Mouse (Mus musculus): ENCODE results near the gene Myo10. TPM values are rescaled to one million over a fixed set of nuclear protein-coding genes. Genes with fewer than 3 reads are reported as not detected.

Gene Myo10
- total RNA-seq (2014; rRNA removed) (29.2 and 29.6 TPM in 2 replicates), polyA plus RNA-seq (2015; fragmentation: Nextera tagmentation; extraction: Ambion mirVana) (30.0 and 34.4 TPM in 2 replicates)

- no peaks in the 10 kb centered on the region for H3K4me1 ChIP-seq (ENCODE audit: insufficient read depth, low read length)
- no peaks in the 10 kb centered on the region for H3K27me3 ChIP-seq (ENCODE audit: insufficient read depth, low read length)
- no peaks in the 10 kb centered on the region for H3K36me3 ChIP-seq (ENCODE audit: insufficient read depth, low read length)
- no peaks in the 10 kb centered on the region for H3K9me3 ChIP-seq (ENCODE audit: low read length)
- ATAC-seq (peak; percentile 96), DNase-seq (ENCODE audit: low spot score) (peak; percentile 97)
- peak within 1 kb of the TSS; percentile 55 for H3K27ac ChIP-seq
- peak within 1 kb of the TSS; percentile 57 for H3K9ac ChIP-seq (replicated peaks; ENCODE audit: low read length)
- H3K4me3 ChIP-seq (ENCODE audit: low read length): peak within 1 kb of the TSS; percentile 74
- H3K4me2 ChIP-seq (ENCODE audit: low read depth, low read length): peak within 1 kb of the TSS; percentile 86
- WGBS: under 1% methylated on average over 52 of the region's 53 CpGs
- TF ChIP-seq CTCF (IDR thresholded peaks at IDR 0.05; ENCODE audit: low read depth): no peak
Observed at GRCm38 (mm10) chr15:25622200-25622866, at the start of gene Myo10. Gene Myo10, plus strand, starts transcription at chr15:25622525.

GRCm38 (mm10) chr15:25573113-25573512 is 49.2 kb upstream of the Myo10 start:
- no peak for TF ChIP-seq CTCF (IDR thresholded peaks at IDR 0.05; ENCODE audit: low read depth)
- H3K9ac ChIP-seq (replicated peaks; ENCODE audit: low read length): no peak overlapping the region
- whole genome bisulfite sequencing: 76% methylated on average over 3 of the region's 3 CpGs
- no peaks in the 10 kb centered on the region for H3K27me3 ChIP-seq (ENCODE audit: insufficient read depth, low read length)
- H3K36me3 ChIP-seq (ENCODE audit: insufficient read depth, low read length): no peaks in the 10 kb centered on the region
- H3K4me3 ChIP-seq (ENCODE audit: low read length): no peak overlapping the region
- no peak for ATAC-seq
- no peak for DNase-seq (ENCODE audit: low spot score)
- H3K9me3 ChIP-seq (ENCODE audit: low read length): no peaks in the 10 kb centered on the region
- no peaks in the 10 kb centered on the region for H3K4me1 ChIP-seq (ENCODE audit: insufficient read depth, low read length)
- no peak overlapping the region for H3K27ac ChIP-seq
- H3K4me2 ChIP-seq (ENCODE audit: low read depth, low read length): no peak overlapping the region

GRCm38 (mm10) chr15:25573876-25574601 is 48.3 kb upstream of the Myo10 start:
- WGBS: 83% methylated on average over 7 of the region's 7 CpGs
- ATAC-seq: no peak
- TF ChIP-seq CTCF (IDR thresholded peaks at IDR 0.05; ENCODE audit: low read depth): no peak

GRCm38 (mm10) chr15:25577327-25578051 is 44.8 kb upstream of the Myo10 start:
- no peak for TF ChIP-seq CTCF (IDR thresholded peaks at IDR 0.05; ENCODE audit: low read depth)
- Histone ChIP-seq H3K4me2 (ENCODE audit: low read depth, low read length) (no peak overlapping the region), H3K9me3 (ENCODE audit: low read length) (no peaks in the 10 kb centered on the region), H3K36me3 (ENCODE audit: insufficient read depth, low read length) (no peaks in the 10 kb centered on the region), H3K4me1 (ENCODE audit: insufficient read depth, low read length) (no peaks in the 10 kb centered on the region), H3K27ac (no peak overlapping the region), H3K9ac (replicated peaks; ENCODE audit: low read length) (no peak overlapping the region), H3K27me3 (ENCODE audit: insufficient read depth, low read length) (no peaks in the 10 kb centered on the region), H3K4me3 (ENCODE audit: low read length) (no peak overlapping the region)
- 88% methylated on average over 8 of the region's 8 CpGs for WGBS
- no peak for ATAC-seq
- DNase-seq (ENCODE audit: low spot score): no peak

More at GRCm38 (mm10) chr15:25573876-25574601, 48.3 kb upstream of the Myo10 start:
- Histone ChIP-seq H3K9me3 (ENCODE audit: low read length) (no peaks in the 10 kb centered on the region), H3K27me3 (ENCODE audit: insufficient read depth, low read length) (no peaks in the 10 kb centered on the region), H3K4me2 (ENCODE audit: low read depth, low read length) (no peak overlapping the region), H3K4me3 (ENCODE audit: low read length) (no peak overlapping the region), H3K4me1 (ENCODE audit: insufficient read depth, low read length) (no peaks in the 10 kb centered on the region), H3K36me3 (ENCODE audit: insufficient read depth, low read length) (no peaks in the 10 kb centered on the region), H3K9ac (replicated peaks; ENCODE audit: low read length) (no peak overlapping the region), H3K27ac (no peak overlapping the region)
- DNase-seq (ENCODE audit: low spot score): no peak

- no peak overlapping the region for H3K4me3 ChIP-seq (ENCODE audit: low read length)
- no peak overlapping the region for H3K4me2 ChIP-seq (ENCODE audit: low read depth, low read length)
- H3K4me1 ChIP-seq (ENCODE audit: insufficient read depth, low read length): no peaks in the 10 kb centered on the region
- DNase-seq (ENCODE audit: low spot score): no peak
- no peak for ATAC-seq
- H3K9me3 ChIP-seq (ENCODE audit: low read length): no peaks in the 10 kb centered on the region
- 82% methylated on average over 4 of the region's 4 CpGs for WGBS
- no peaks in the 10 kb centered on the region for H3K36me3 ChIP-seq (ENCODE audit: insufficient read depth, low read length)
- H3K27me3 ChIP-seq (ENCODE audit: insufficient read depth, low read length): no peaks in the 10 kb centered on the region
- TF ChIP-seq CTCF (IDR thresholded peaks at IDR 0.05; ENCODE audit: low read depth): no peak
- H3K27ac ChIP-seq: no peak overlapping the region
- no peak overlapping the region for H3K9ac ChIP-seq (replicated peaks; ENCODE audit: low read length)
Observed at GRCm38 (mm10) chr15:25578369-25578768, 44.0 kb upstream of the Myo10 start.

GRCm38 (mm10) chr15:25580731-25581130 is 41.6 kb upstream of the Myo10 start:
- H3K4me3 ChIP-seq (ENCODE audit: low read length): no peak overlapping the region
- H3K9me3 ChIP-seq (ENCODE audit: low read length): no peaks in the 10 kb centered on the region
- H3K4me1 ChIP-seq (ENCODE audit: insufficient read depth, low read length): no peaks in the 10 kb centered on the region
- no peak overlapping the region; the same call in 1 of the 2 replicates for H3K27ac ChIP-seq
- 41% methylated on average over 6 of the region's 6 CpGs for WGBS
- H3K27me3 ChIP-seq (ENCODE audit: insufficient read depth, low read length): no peaks in the 10 kb centered on the region
- H3K4me2 ChIP-seq (ENCODE audit: low read depth, low read length): no peak overlapping the region
- no peak for TF ChIP-seq CTCF (IDR thresholded peaks at IDR 0.05; ENCODE audit: low read depth)
- ATAC-seq: no peak
- no peaks in the 10 kb centered on the region for H3K36me3 ChIP-seq (ENCODE audit: insufficient read depth, low read length)
- no peak overlapping the region for H3K9ac ChIP-seq (replicated peaks; ENCODE audit: low read length)
- no peak for DNase-seq (ENCODE audit: low spot score)

Data from hindbrain, postnatal 0 days (tissue).